Mouse (Mus musculus): ENCODE measurements around the gene Lmo4. TPM values are rescaled to one million over a fixed set of nuclear protein-coding genes. Genes with fewer than 3 reads are reported as not detected.

Lmo4 gene
- polyA plus RNA-seq (2012; rRNA removed) = 155 and 159 TPM in 2 replicates

DNA sequence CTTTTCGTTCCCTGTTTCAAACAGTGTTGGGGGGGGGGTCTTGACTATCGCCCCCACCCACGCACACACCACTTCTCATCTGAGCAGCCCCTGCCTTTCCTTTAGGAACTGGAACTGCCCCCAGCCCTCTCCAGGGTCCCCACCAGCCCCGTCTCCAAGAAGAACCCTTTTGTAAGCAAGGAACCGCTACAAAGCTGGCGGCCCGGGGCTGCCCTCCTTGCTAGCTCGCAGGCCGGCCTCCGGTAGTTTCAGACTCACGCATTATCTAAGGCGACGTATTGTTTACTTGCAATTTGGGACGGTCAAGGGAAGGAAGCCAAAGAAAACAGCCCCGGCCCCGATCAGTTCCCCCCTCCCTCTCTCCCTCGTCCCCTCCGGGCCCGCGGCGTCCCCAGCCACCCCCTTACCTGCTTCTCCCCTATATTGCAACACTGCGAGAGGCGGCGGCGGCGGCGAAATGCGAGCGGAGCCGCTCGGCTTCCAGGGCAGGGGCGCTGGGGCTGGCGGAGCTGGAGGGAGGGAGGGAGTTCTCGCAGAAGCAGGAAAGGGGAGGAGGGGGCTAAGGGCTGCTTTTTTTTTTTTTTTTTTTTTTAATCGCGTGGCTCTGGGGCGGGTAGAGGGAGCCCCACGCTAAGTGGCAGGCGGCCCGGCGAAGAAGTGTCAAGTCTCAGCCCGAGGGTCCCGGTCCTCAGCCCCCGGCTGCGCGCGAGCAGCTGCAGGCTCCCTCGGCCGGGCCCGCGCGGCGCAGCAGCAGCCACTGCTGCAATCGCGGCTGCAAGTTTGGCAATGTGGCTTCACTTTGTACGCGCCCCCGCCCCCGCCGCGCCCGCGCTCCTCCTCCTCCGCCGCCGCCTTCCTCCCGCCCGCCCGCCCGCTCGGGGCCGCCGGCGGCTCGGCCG, at the start of gene Lmo4:
Gene Lmo4, minus strand, starts transcription at position 808 of the 899 bp plus-strand sequence.

Data from central nervous system, embryonic 14 days (tissue).